Mouse (Mus musculus) heart, postnatal 0 days (tissue): ENCODE results near the gene Tsnaxip1.

Experiments
- CTCF ChIP-seq: IDR thresholded peaks from 2 replicates; pipeline ENCODE4 v1.5.1; 2016; ENCODE audit warnings: antibody characterized with exemption, control low read depth, low read depth
- EP300 ChIP-seq: IDR thresholded peaks from 2 replicates; pipeline ENCODE4 v1.6.1; 2016; ENCODE audit warnings: antibody characterized with exemption, low read depth

DNA sequence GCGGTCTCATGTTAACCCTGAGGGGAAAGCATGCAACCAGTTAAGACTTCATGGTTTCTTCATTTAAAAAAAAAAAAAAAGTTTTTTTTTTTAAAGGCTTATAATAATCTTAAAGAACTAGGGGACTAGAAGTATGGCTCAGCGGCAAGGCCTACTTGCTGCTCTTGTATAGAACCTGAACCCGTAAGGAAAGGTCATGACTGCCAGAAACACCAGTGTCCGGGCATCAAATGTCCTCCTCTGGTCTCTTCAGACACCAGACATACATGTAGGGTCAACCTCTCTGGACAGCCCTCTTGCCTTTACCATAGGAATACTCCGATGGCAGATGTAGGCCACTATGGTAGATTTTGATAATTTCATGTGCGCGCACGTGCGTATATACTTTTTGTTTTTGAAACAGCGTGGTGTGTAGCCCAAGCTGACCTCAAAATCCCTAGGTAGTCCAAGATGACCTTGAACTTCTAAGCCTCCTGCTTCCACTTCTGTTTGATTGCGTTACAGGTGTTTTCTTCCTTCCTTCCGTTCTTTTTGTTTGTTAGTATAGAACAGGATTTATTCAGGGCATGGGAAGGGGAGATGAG is 24.7 kb downstream of the Tsnaxip1 start:
- no peak for TF ChIP-seq CTCF
- no peak for TF ChIP-seq EP300
